Mouse (Mus musculus) MEL (cell line): ENCODE results near the gene Gm10318. TPM values are rescaled to one million over a fixed set of nuclear protein-coding genes. Genes with fewer than 3 reads are reported as not detected.

ENCODE experiments used
- DNase-seq: peaks from one replicate; pipeline ENCODE4 v3.0.0; 2011; ENCODE audit warnings: low read depth, low spot score
- H3K27ac ChIP-seq: 2 replicates; pipeline ENCODE4 v1.5.1; 2012; ENCODE audit warnings: low read depth, mild to moderate bottlenecking, control low read depth, low read length, moderate library complexity; ENCODE audit not compliant: control insufficient read depth
- H3K27me3 ChIP-seq, 2 experiments: fragments of 150-350 bp in 1 of 2; sonication (generic) in 1 of 2; 2 replicates each; pipeline ENCODE4 v1.6.1; 2012; ENCODE audit warnings: low read length in 2 of 2, mild to moderate bottlenecking in 2 of 2, improper control_type of control experiment in 1 of 2, moderate library complexity in 1 of 2; ENCODE audit not compliant: insufficient read depth in 2 of 2, control insufficient read depth in 1 of 2
- H3K36me3 ChIP-seq, 2 experiments: 2 replicates each; pipeline ENCODE4 v1.6.1; 2012 to 2014; ENCODE audit warnings: low read length in 2 of 2, improper control_type of control experiment in 1 of 2, inconsistent platforms in 1 of 2, mild to moderate bottlenecking in 1 of 2; ENCODE audit not compliant: insufficient read depth in 2 of 2, control insufficient read depth in 1 of 2
- H3K4me1 ChIP-seq, 2 experiments: fragments of 150-350 bp in 1 of 2; sonication (generic) in 1 of 2; 2 replicates each; pipeline ENCODE4 v1.6.1; 2012; ENCODE audit warnings: low read length in 2 of 2, improper control_type of control experiment in 1 of 2, mild to moderate bottlenecking in 1 of 2; ENCODE audit not compliant: insufficient read depth in 2 of 2, control insufficient read depth in 1 of 2
- H3K4me3 ChIP-seq, 2 experiments: fragments of 150-350 bp in 1 of 2; sonication (generic) in 1 of 2; 2 replicates each; pipeline ENCODE4 v1.5.1; 2012; ENCODE audit warnings: low read depth in 2 of 2, low read length in 2 of 2, mild to moderate bottlenecking in 2 of 2, moderate library complexity in 2 of 2, control low read depth in 1 of 2, improper control_type of control experiment in 1 of 2; ENCODE audit not compliant: control insufficient read depth in 1 of 2, insufficient read depth in 1 of 2
- H3K79me2 ChIP-seq: 2 replicates; pipeline ENCODE4 v1.6.1; 2012; ENCODE audit warnings: mild to moderate bottlenecking, low read length, moderate library complexity; ENCODE audit not compliant: control insufficient read depth, poor library complexity, insufficient read depth
- H3K9ac ChIP-seq: 2 replicates; pipeline ENCODE4 v1.6.1; 2012; ENCODE audit warnings: low read depth, mild to moderate bottlenecking, control low read depth, low read length, moderate library complexity; ENCODE audit not compliant: control insufficient read depth, poor library complexity, severe bottlenecking
- H3K9me3 ChIP-seq: fragments of 150-350 bp; sonication (generic); replicated peaks from 2 replicates; pipeline ENCODE4 v1.6.1; 2012; ENCODE audit warnings: mild to moderate bottlenecking, low read length, improper control_type of control experiment, moderate library complexity; ENCODE audit not compliant: insufficient read depth
- BHLHE40 ChIP-seq: IDR thresholded peaks from 2 replicates; pipeline ENCODE4 v1.6.1; 2012; ENCODE audit warnings: low read depth, mild to moderate bottlenecking, inconsistent platforms, low read length, improper control_type of control experiment, borderline replicate concordance
- CHD1 ChIP-seq: IDR thresholded peaks from 2 replicates; pipeline ENCODE4 v1.6.1; 2012; ENCODE audit warnings: low read depth, mild to moderate bottlenecking, inconsistent platforms, low read length, improper control_type of control experiment
- CTCF ChIP-seq, 3 experiments: IDR thresholded peaks in 2 of 3; conservative IDR thresholded peaks in 1 of 3; 2 replicates each; pipeline ENCODE4 v1.5.1; 2011 to 2012; ENCODE audit warnings: low read length in 3 of 3, low read depth in 2 of 3, mild to moderate bottlenecking in 2 of 3, improper control_type of control experiment in 1 of 3, inconsistent platforms in 1 of 3, mixed read lengths in 1 of 3, moderate library complexity in 1 of 3; ENCODE audit not compliant: control insufficient read depth in 1 of 3, insufficient read depth in 1 of 3, poor library complexity in 1 of 3, severe bottlenecking in 1 of 3
- ELF1 ChIP-seq: IDR thresholded peaks from 2 replicates; pipeline ENCODE4 v1.6.1; 2014; ENCODE audit warnings: low read depth, mild to moderate bottlenecking, inconsistent platforms, low read length, improper control_type of control experiment, moderate library complexity
- EP300 ChIP-seq, 2 experiments: IDR thresholded peaks; 2 replicates each; pipeline ENCODE4 v1.6.1; 2011; ENCODE audit warnings: improper control_type of control experiment in 2 of 2, low read length in 2 of 2, low read depth in 1 of 2, mild to moderate bottlenecking in 1 of 2
- HCFC1 ChIP-seq: IDR thresholded peaks from 2 replicates; pipeline ENCODE4 v1.6.1; 2012; ENCODE audit warnings: low read depth, mild to moderate bottlenecking, inconsistent platforms, low read length, improper control_type of control experiment, moderate library complexity
- KAT2A ChIP-seq: conservative IDR thresholded peaks from 2 replicates; pipeline ENCODE4 v1.6.1; 2012; ENCODE audit warnings: low read depth, low read length, improper control_type of control experiment, inconsistent platforms
- MAFK ChIP-seq: IDR thresholded peaks from 2 replicates; pipeline ENCODE4 v1.6.1; 2011; ENCODE audit warnings: low read depth, mild to moderate bottlenecking, low read length, improper control_type of control experiment, borderline replicate concordance
- MAZ ChIP-seq: IDR thresholded peaks from 2 replicates; pipeline ENCODE4 v1.6.1; 2012; ENCODE audit warnings: low read depth, mild to moderate bottlenecking, inconsistent platforms, low read length, improper control_type of control experiment
- MYB ChIP-seq: IDR thresholded peaks from 2 replicates; pipeline ENCODE4 v1.6.1; 2011; ENCODE audit warnings: mild to moderate bottlenecking, low read depth, low read length, improper control_type of control experiment
- MYC ChIP-seq: IDR thresholded peaks from 2 replicates; pipeline ENCODE4 v1.6.1; 2011; ENCODE audit warnings: low read depth, mild to moderate bottlenecking, low read length, improper control_type of control experiment, moderate library complexity
- NRF1 ChIP-seq: IDR thresholded peaks from 2 replicates; pipeline ENCODE4 v1.6.1; 2014; ENCODE audit warnings: low read depth, mild to moderate bottlenecking, inconsistent platforms, low read length, improper control_type of control experiment, moderate library complexity; ENCODE audit not compliant: poor library complexity, insufficient read depth, severe bottlenecking
- POLR2A ChIP-seq, 2 experiments: IDR thresholded peaks; 2 replicates each; pipeline ENCODE4 v1.6.1; 2011 to 2012; ENCODE audit warnings: low read length in 2 of 2, mild to moderate bottlenecking in 2 of 2, control low read depth in 1 of 2, improper control_type of control experiment in 1 of 2, low read depth in 1 of 2, moderate library complexity in 1 of 2; ENCODE audit not compliant: control insufficient read depth in 1 of 2, insufficient read depth in 1 of 2, poor library complexity in 1 of 2
- POLR2AphosphoS2 ChIP-seq: IDR thresholded peaks from 2 replicates; pipeline ENCODE4 v1.6.1; 2011; ENCODE audit warnings: low read length, improper control_type of control experiment
- RAD21 ChIP-seq: IDR thresholded peaks from 2 replicates; pipeline ENCODE4 v1.6.1; 2011; ENCODE audit warnings: mild to moderate bottlenecking, low read depth, low read length, improper control_type of control experiment
- SMC3 ChIP-seq: IDR thresholded peaks from 2 replicates; pipeline ENCODE4 v1.6.1; 2011; ENCODE audit warnings: low read depth, low read length, improper control_type of control experiment
- TAL1 ChIP-seq: IDR thresholded peaks from 2 replicates; pipeline ENCODE4 v1.6.1; 2012; ENCODE audit warnings: mild to moderate bottlenecking, inconsistent platforms, low read length, moderate library complexity, mixed read lengths
- TBP ChIP-seq: IDR thresholded peaks from 2 replicates; pipeline ENCODE4 v1.8.0; 2011; ENCODE audit warnings: low read depth, low read length, improper control_type of control experiment
- TCF12 ChIP-seq: IDR thresholded peaks from 2 replicates; pipeline ENCODE4 v1.6.1; 2014; ENCODE audit warnings: low read depth, mild to moderate bottlenecking, inconsistent platforms, low read length, improper control_type of control experiment, moderate library complexity
- UBTF ChIP-seq: IDR thresholded peaks from 2 replicates; pipeline ENCODE4 v1.6.1; 2012; ENCODE audit warnings: low read depth, mild to moderate bottlenecking, inconsistent platforms, low read length, improper control_type of control experiment, moderate library complexity, borderline replicate concordance; ENCODE audit not compliant: insufficient read depth
- USF2 ChIP-seq, 2 experiments: IDR thresholded peaks; 2 replicates each; pipeline ENCODE4 v1.6.1; 2011 to 2012; ENCODE audit warnings: improper control_type of control experiment in 2 of 2, low read length in 2 of 2, borderline replicate concordance in 1 of 2, inconsistent platforms in 1 of 2, low read depth in 1 of 2, mild to moderate bottlenecking in 1 of 2; ENCODE audit not compliant: insufficient read depth in 1 of 2
- ZNF384 ChIP-seq: IDR thresholded peaks from 2 replicates; pipeline ENCODE4 v1.6.1; 2012; ENCODE audit warnings: low read depth, mild to moderate bottlenecking, inconsistent platforms, low read length, improper control_type of control experiment
- polyA plus RNA-seq, 2 experiments: library from polyadenylated mRNA; stranded (reverse) in 1 of 2; unstranded in 1 of 2; fragments of >175 nt in 1 of 2; fragments of >200 nt in 1 of 2; gene quantifications; 2 replicates each; pipeline versions ENCODE4 v1.2.1 to v1.2.4; 2012; ENCODE audit warnings: low replicate concordance in 2 of 2, low read depth in 1 of 2; ENCODE audit not compliant: insufficient read length in 2 of 2, insufficient read depth in 1 of 2, missing spikeins in 1 of 2
- total RNA-seq: library from RNA; depleted of rRNA; stranded (reverse); fragments of 300-350 nt; gene quantifications from 2 replicates; pipeline ENCODE4 v1.2.3, GENCODE M21; 2012

Gm10318 gene
- total and polyA plus RNA-seq, 3 experiments = not detected

DNA sequence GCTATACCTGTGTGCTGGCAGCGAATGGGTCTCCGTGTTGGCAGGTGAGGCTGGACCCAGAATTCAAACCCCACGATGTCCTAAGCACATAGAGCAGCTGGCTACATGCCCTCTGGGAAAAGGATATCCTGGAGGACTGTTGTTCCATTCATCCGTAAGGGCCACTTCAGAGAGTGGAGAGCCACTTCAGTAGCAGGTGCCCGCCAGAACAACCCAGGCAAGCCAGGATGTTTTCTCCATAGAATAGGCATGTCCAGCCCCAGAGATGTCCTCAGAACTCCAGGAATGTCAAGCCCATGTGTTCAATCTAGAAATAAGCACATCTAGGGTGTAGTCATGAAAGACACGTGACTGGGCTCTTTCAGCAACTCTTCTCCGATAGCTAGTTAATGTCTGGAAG is 17.0 kb downstream of the Gm10318 start:
- peaks cover 0 to 6% of the 10 kb centered on the region in 2 experiments; a peak in 1 of 4 replicates for H3K4me1 ChIP-seq
- no peak for TF ChIP-seq KAT2A
- no peak for TF ChIP-seq HCFC1
- TF ChIP-seq, all 39 proteins: peak for 0
- Histone ChIP-seq H3K27ac (no peak overlapping the region), H3K9ac (no peak overlapping the region), H3K36me3 (no peaks in the 10 kb centered on the region), H3K4me3 (no peak overlapping the region), H3K79me2 (no peaks in the 10 kb centered on the region), H3K27me3 (no peaks in the 10 kb centered on the region), H3K9me3 (no peaks in the 10 kb centered on the region)
- DNase-seq = no peak

GRCm38 (mm10) chr10:77878985-77879384 is 26.3 kb downstream of the Gm10318 start:
- H3K27ac ChIP-seq = no peak overlapping the region
- no peaks in the 10 kb centered on the region for H3K36me3 ChIP-seq
- TF ChIP-seq MYC (no peak), UBTF (no peak), BHLHE40 (no peak), RAD21 (peak; percentile 23), SMC3 (peak; percentile 44), TCF12 (no peak), CTCF (IDR thresholded peaks at IDR 0.05 in 2 of 3, conservative IDR thresholded peaks at IDR 0.05 in 1 of 3; ENCODE audit: control insufficient read depth in 1 of 3, insufficient read depth in 1 of 3, low read depth in 2 of 3, low read length in 3 of 3, poor library complexity in 1 of 3, severe bottlenecking in 1 of 3) (peak; percentile 43 to 71 (median 54)), ZNF384 (no peak), MAZ (no peak), KAT2A (no peak), TBP (no peak), POLR2AphosphoS2 (no peak), ELF1 (no peak), MYB (no peak), TAL1 (no peak), POLR2A (IDR thresholded peaks at IDR 0.05; ENCODE audit: control insufficient read depth in 1 of 2, insufficient read depth in 1 of 2, low read depth in 1 of 2, low read length in 2 of 2, poor library complexity in 1 of 2) (no peak), MAFK (no peak), NRF1 (no peak), EP300 (IDR thresholded peaks at IDR 0.05; ENCODE audit: low read depth in 1 of 2, low read length in 2 of 2) (no peak), CHD1 (no peak), USF2 (IDR thresholded peaks at IDR 0.05; ENCODE audit: borderline replicate concordance in 1 of 2, insufficient read depth in 1 of 2, low read depth in 1 of 2, low read length in 2 of 2) (no peak)
- no peaks in the 10 kb centered on the region for H3K79me2 ChIP-seq
- H3K9ac ChIP-seq = no peak overlapping the region
- H3K4me1 ChIP-seq = 0 out of 4 replicates have a peak, but pooled peaks cover 0 to 2% of the 10 kb centered on the region in 2 experiments
- H3K9me3 ChIP-seq = no peaks in the 10 kb centered on the region
- peak; percentile 18 for DNase-seq
- H3K4me3 ChIP-seq = no peak overlapping the region
- H3K27me3 ChIP-seq = no peaks in the 10 kb centered on the region
